ENCODE assay signal across 15 mouse cellular contexts in genomic region chr11:31732342-31732741, GRCm38 (mm10).
A peak's percentile ranks its signal among the peaks of the same experiment; 100 is the strongest.
DNase-seq lines count a peak whose midpoint lies in the region; ATAC-seq and TF ChIP-seq lines count a peak whose summit lies in the region.
"Had no signal": no experiment of that assay in that cellular context is flagged by ENCODE, and none has a peak within 500 bp of the region (broad histone marks: within the 10 kb centered on the region; RNA-seq: fewer than 3 reads in every experiment).

No protein-coding gene starts in this region.

- peaks cover 37% of the 10 kb centered on the region for H3K4me1 ChIP-seq in heart, postnatal 0 days (ENCODE audit: control insufficient read depth, insufficient read depth)
- peaks cover 0 to 4% of the 10 kb centered on the region in 2 experiments; a peak in 1 of 4 replicates for H3K4me1 ChIP-seq in MEL (ENCODE audit: control insufficient read depth in 1 of 2, insufficient read depth in 2 of 2, low read length in 2 of 2)
- H3K4me1 ChIP-seq in liver, embryonic 12.5 days = peaks cover 29% of the 10 kb centered on the region

- no peak for TF ChIP-seq POLR2A in MEL (IDR thresholded peaks at IDR 0.05; ENCODE audit: control insufficient read depth in 1 of 2, insufficient read depth in 1 of 2, low read depth in 1 of 2, low read length in 2 of 2, poor library complexity in 1 of 2)

- ATAC-seq in heart, postnatal 0 days (ENCODE audit: insufficient read depth, low read depth) = no peak
- peak; percentile 48; the same call in 1 of the 2 replicates for ATAC-seq in liver, embryonic 12.5 days
- peak; percentile 46 for ATAC-seq in megakaryocyte-erythroid progenitor cell, adult 5-6 weeks (replicated peaks; ENCODE audit: low FRiP score, low TSS enrichment, poor library complexity, severe bottlenecking)
- ATAC-seq in activated CD4-positive, CD25-positive, alpha-beta regulatory T cell, adult 4 months = no peak
- ATAC-seq: forebrain, postnatal 0 days; midbrain, embryonic 13.5 days had no signal

- H3K9ac ChIP-seq in heart, postnatal 0 days (replicated peaks; ENCODE audit: low read depth, low read length) = no peak overlapping the region
- no peak overlapping the region for H3K9ac ChIP-seq in MEL (ENCODE audit: control insufficient read depth, low read depth, low read length, poor library complexity, severe bottlenecking)
- H3K9ac ChIP-seq in liver, embryonic 12.5 days = no peak overlapping the region
- H3K9ac ChIP-seq: forebrain, postnatal 0 days; midbrain, embryonic 13.5 days had no signal

- no peaks in the 10 kb centered on the region for H3K36me3 ChIP-seq in heart, postnatal 0 days (replicated peaks; ENCODE audit: control insufficient read depth, insufficient read depth, low read length)
- H3K36me3 ChIP-seq in MEL (ENCODE audit: control insufficient read depth in 1 of 2, insufficient read depth in 2 of 2, low read length in 2 of 2) = no peaks in the 10 kb centered on the region
- no peaks in the 10 kb centered on the region for H3K36me3 ChIP-seq in liver, embryonic 12.5 days
- H3K36me3 ChIP-seq: midbrain, embryonic 13.5 days had no signal

- H3K27ac ChIP-seq in heart, postnatal 0 days (ENCODE audit: low read depth) = 0 out of 2 replicates have a peak overlapping the region, but pooled peaks have one; percentile 0
- H3K27ac ChIP-seq in MEL (ENCODE audit: control insufficient read depth, low read depth, low read length) = no peak overlapping the region
- H3K27ac ChIP-seq in liver, embryonic 12.5 days = peak overlapping the region; percentile 20; the same call in 1 of the 2 replicates
- H3K27ac ChIP-seq: kidney, postnatal 0 days; midbrain, embryonic 13.5 days; stomach, postnatal 0 days had no signal

- DNase-seq in heart, postnatal 0 days (ENCODE audit: low spot score) = no peak
- DNase-seq in heart, postnatal 14 days = no peak
- no peak for DNase-seq in MEL (ENCODE audit: low read depth, low spot score)
- no peak for DNase-seq in thymus, postnatal 4 days
- no peak for DNase-seq in adrenal gland, adult 2 months
- DNase-seq: cerebellum, postnatal 14 days; forebrain, postnatal 0 days; gastrocnemius, postnatal 14 days; layer of hippocampus, adult 9-11 months had no signal

- no peaks in the 10 kb centered on the region for H3K79me2 ChIP-seq in MEL (ENCODE audit: control insufficient read depth, insufficient read depth, low read length, poor library complexity)

- no peak overlapping the region for H3K4me3 ChIP-seq in heart, postnatal 0 days (ENCODE audit: low read depth, low read length)
- peak overlapping the region; percentile 18 to 49; a peak in 3 of 4 replicates for H3K4me3 ChIP-seq in MEL (ENCODE audit: control insufficient read depth in 1 of 2, insufficient read depth in 1 of 2, low read depth in 2 of 2, low read length in 2 of 2)
- H3K4me3 ChIP-seq in liver, embryonic 12.5 days = no peak overlapping the region
- H3K4me3 ChIP-seq: midbrain, embryonic 13.5 days had no signal

- H3K27me3 ChIP-seq in heart, postnatal 0 days (ENCODE audit: control insufficient read depth, insufficient read depth, low read length) = no peaks in the 10 kb centered on the region
- H3K27me3 ChIP-seq in MEL (ENCODE audit: control insufficient read depth in 1 of 2, insufficient read depth in 2 of 2, low read length in 2 of 2) = no peaks in the 10 kb centered on the region; a peak in 1 of 4 replicates
- H3K27me3 ChIP-seq in liver, embryonic 12.5 days (replicated peaks) = 0 out of 2 replicates have a peak, but pooled peaks cover 13% of the 10 kb centered on the region
- H3K27me3 ChIP-seq: midbrain, embryonic 13.5 days had no signal

- intact Hi-C loops in heart, postnatal 14 days (cut with DNase I) = no loop called here

- H3K4me2 ChIP-seq in heart, postnatal 0 days (ENCODE audit: low read depth, low read length) = no peak overlapping the region
- peak overlapping the region; percentile 14 for H3K4me2 ChIP-seq in liver, embryonic 12.5 days
- H3K4me2 ChIP-seq: midbrain, embryonic 13.5 days had no signal

- TF ChIP-seq CTCF in heart, postnatal 0 days (IDR thresholded peaks at IDR 0.05; ENCODE audit: low read depth) = no peak
- no peak for TF ChIP-seq CTCF in MEL (IDR thresholded peaks at IDR 0.05 in 2 of 3, conservative IDR thresholded peaks at IDR 0.05 in 1 of 3; ENCODE audit: control insufficient read depth in 1 of 3, insufficient read depth in 1 of 3, low read depth in 2 of 3, low read length in 3 of 3, poor library complexity in 1 of 3, severe bottlenecking in 1 of 3)

- 43% methylated on average over 3 of the region's 3 CpGs for WGBS in heart, postnatal 0 days
- WGBS in liver, embryonic 12.5 days (ENCODE audit: insufficient replicate concordance) = 19% methylated on average over 3 of the region's 3 CpGs

- no peaks in the 10 kb centered on the region for H3K9me3 ChIP-seq in heart, postnatal 0 days (replicated peaks; ENCODE audit: control insufficient read depth, low read length)
- H3K9me3 ChIP-seq in MEL (replicated peaks; ENCODE audit: insufficient read depth, low read length) = no peaks in the 10 kb centered on the region
- no peaks in the 10 kb centered on the region for H3K9me3 ChIP-seq in liver, embryonic 12.5 days (replicated peaks)
- H3K9me3 ChIP-seq: midbrain, embryonic 13.5 days had no signal

- TF ChIP-seq EP300 in heart, postnatal 0 days (IDR thresholded peaks at IDR 0.05; ENCODE audit: low read depth) = no peak
- TF ChIP-seq EP300 in MEL (IDR thresholded peaks at IDR 0.05; ENCODE audit: low read depth in 1 of 2, low read length in 2 of 2) = no peak

- no peak for TF ChIP-seq RAD21 in MEL (IDR thresholded peaks at IDR 0.05; ENCODE audit: low read depth, low read length)

TF ChIP-seq in MEL, 35 proteins besides CTCF, POLR2A, EP300 and RAD21:
- peak; percentile 79 for TF ChIP-seq USF1 (IDR thresholded peaks at IDR 0.05; ENCODE audit: low read depth, low read length)
- TF ChIP-seq SMC3 (IDR thresholded peaks at IDR 0.05; ENCODE audit: low read depth, low read length) = no peak

Comparison
In these comparisons a context has a peak if more than half of its experiments do, and no peak if none do; other contexts are left out.
1. ATAC-seq: peak in liver, embryonic 12.5 days (single experiment) and megakaryocyte-erythroid progenitor cell, adult 5-6 weeks (single experiment); none in heart, postnatal 0 days (single experiment) and activated CD4-positive, CD25-positive, alpha-beta regulatory T cell, adult 4 months (single experiment).
2. H3K4me3 ChIP-seq: peak in MEL (2 of 2); none in heart, postnatal 0 days (single experiment) and liver, embryonic 12.5 days (single experiment).